Mouse (Mus musculus): ENCODE results near the gene C9.

DNA sequence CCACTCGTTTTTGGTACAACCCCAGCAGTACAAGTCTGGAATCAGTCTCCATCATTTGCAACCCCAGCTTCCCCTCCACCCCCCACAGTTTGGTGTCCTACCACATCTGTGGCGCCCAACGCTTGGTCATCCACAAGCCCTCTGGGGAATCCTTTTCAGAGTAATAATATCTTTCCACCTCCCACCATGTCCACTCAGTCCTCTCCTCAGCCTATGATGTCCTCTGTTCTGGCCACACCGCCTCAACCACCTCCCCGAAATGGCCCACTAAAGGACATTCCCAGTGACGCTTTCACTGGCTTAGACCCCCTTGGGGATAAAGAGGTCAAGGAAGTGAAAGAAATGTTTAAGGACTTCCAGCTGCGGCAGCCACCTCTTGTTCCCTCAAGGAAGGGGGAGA is 9.8 kb upstream of the C9 start:
- TF ChIP-seq POLR2A (IDR thresholded peaks at IDR 0.05; ENCODE audit: borderline replicate concordance, extremely low read depth, low read depth, low read length) (no peak), CTCF (IDR thresholded peaks at IDR 0.05; ENCODE audit: insufficient read depth, low read length) (no peak)
